Mouse (Mus musculus): ENCODE results near the gene Iqsec1.

The Iqsec1 gene

DNA sequence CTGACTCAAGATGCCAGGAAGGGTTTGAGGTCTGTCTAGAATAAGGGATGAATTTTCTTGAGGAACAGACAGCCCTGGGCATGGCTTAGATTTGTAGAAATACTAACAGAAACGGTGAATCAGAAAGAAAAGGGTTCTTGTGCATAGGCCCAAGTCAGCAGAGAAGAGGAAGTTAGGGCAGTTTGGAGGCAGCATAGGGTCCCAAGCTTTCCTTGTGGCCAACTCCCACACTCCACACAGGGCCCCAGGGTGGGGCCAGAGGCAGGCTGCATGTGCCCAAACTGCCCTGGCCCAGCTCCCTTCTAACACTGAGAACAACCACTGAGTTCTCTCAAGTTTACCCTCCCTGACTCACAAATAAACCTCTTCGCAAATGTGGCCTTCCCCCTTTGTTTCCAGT, 187.7 kb downstream of the Iqsec1 start:
- no peak for TF ChIP-seq GATA4 (IDR thresholded peaks at IDR 0.05; ENCODE audit: insufficient replicate concordance, low read length)

- TF ChIP-seq GATA4 (IDR thresholded peaks at IDR 0.05; ENCODE audit: insufficient replicate concordance, low read length): no peak
These were observed 189.4 kb downstream of the Iqsec1 start for GRCm38 (mm10) chr6:90799116-90799515.

DNA sequence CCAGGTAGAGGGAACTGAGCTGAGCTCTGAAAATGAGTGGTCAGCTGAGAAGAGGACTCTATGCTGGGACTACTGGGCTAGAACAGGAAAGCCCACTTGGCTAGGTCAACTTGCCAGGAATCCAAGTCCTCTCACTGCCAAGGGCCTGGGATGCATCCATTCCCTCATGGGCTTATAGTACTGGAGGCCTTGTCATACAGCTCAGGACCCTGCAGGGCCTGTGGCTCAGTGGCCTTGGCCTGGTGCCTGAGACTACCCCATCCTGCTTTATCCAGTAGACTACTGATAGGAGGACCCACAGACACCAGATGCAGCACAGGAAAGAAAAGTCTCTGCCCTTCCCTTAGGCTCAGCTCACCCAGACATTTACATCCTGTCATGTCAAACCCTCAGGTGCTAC, 190.3 kb downstream of the Iqsec1 start:
- no peak for TF ChIP-seq GATA4 (IDR thresholded peaks at IDR 0.05; ENCODE audit: insufficient replicate concordance, low read length)

DNA sequence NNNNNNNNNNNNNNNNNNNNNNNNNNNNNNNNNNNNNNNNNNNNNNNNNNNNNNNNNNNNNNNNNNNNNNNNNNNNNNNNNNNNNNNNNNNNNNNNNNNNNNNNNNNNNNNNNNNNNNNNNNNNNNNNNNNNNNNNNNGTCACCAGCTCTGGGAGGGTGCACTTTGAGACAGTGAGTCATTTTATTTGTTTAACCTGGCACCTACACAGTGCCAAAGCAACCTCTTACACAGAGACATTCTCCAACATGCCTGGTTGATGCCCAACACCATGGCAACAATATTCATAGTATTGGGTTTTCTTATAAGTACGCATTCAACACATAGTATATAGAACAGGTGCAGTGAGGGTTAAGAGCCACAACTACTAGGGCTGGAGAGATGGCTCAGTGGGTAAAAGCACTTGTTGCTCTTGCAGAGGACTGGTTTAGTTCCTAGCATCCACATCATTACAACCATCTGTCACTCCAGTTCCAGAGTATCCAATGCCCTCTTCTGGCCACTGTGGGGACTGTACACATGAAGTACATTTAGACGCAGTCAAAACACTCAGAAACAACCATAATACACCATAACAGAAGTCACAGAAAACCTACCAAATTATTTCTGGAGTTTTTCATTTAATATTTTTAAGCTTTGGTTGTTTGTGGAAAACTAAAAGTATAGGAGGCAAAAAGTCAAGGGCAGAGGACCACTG, 191.4 kb downstream of the Iqsec1 start:
- TF ChIP-seq GATA4 (IDR thresholded peaks at IDR 0.05; ENCODE audit: insufficient replicate concordance, low read length): no peak

GRCm38 (mm10) chr6:90790901-90791300, 197.6 kb downstream of the Iqsec1 start:
- TF ChIP-seq GATA4 (IDR thresholded peaks at IDR 0.05; ENCODE audit: insufficient replicate concordance, low read length): no peak

- no peak for TF ChIP-seq GATA4 (IDR thresholded peaks at IDR 0.05; ENCODE audit: insufficient replicate concordance, low read length)
These were observed 199.0 kb downstream of the Iqsec1 start for GRCm38 (mm10) chr6:90789520-90789919.

- TF ChIP-seq GATA4 (IDR thresholded peaks at IDR 0.05; ENCODE audit: insufficient replicate concordance, low read length): no peak
These were observed 200.9 kb downstream of the Iqsec1 start for GRCm38 (mm10) chr6:90787587-90787986.

GRCm38 (mm10) chr6:90787036-90787435, 201.4 kb downstream of the Iqsec1 start:
- TF ChIP-seq GATA4 (IDR thresholded peaks at IDR 0.05; ENCODE audit: insufficient replicate concordance, low read length): no peak

DNA sequence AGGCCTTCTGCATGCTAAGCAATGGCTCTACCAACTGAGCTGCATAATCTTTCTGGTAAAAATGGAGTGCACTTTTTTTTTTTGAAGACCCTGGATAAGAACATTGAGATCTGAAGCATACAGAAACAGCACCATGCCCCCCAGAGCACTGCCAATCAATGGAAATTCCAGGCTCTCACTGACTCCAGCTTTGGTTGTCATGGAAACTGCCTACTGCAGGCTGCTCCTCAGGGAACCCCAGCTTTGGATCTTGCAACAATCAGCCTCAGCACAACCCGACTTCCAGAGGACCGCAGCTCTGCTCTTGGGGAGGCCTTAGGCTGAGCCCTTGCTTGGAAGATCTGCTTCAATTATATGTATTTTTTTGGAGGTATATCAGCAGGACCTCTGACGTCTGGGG, 201.9 kb downstream of the Iqsec1 start:
- no peak for TF ChIP-seq GATA4 (IDR thresholded peaks at IDR 0.05; ENCODE audit: insufficient replicate concordance, low read length)

DNA sequence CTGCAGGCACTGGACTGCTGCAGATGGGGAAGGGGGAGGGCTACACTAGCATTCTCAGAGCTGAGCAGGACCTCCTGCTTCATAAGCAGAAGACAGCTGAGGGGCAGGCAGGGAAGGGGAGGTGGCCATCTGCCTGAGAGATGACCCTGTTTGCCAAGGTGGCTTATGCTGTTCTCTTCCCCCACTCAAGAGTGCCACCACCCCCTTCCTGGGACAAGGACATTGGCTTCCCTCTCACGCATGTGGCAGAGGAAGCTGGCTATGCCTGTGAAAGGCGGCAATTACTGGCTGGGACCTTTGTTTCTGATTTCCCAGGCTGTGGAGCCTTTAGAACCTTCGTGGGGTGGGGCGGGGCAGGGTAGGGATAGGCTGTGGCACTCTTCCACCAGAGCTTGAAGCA, 204.5 kb downstream of the Iqsec1 start:
- no peak for TF ChIP-seq GATA4 (IDR thresholded peaks at IDR 0.05; ENCODE audit: insufficient replicate concordance, low read length)

GRCm38 (mm10) chr6:90783176-90783575, 205.3 kb downstream of the Iqsec1 start:
- TF ChIP-seq GATA4 (IDR thresholded peaks at IDR 0.05; ENCODE audit: insufficient replicate concordance, low read length): no peak

GRCm38 (mm10) chr6:90781921-90782770, 206.3 kb downstream of the Iqsec1 start:
- no peak for TF ChIP-seq GATA4 (IDR thresholded peaks at IDR 0.05; ENCODE audit: insufficient replicate concordance, low read length)

GRCm38 (mm10) chr6:90780532-90780931, 208.0 kb downstream of the Iqsec1 start:
- no peak for TF ChIP-seq GATA4 (IDR thresholded peaks at IDR 0.05; ENCODE audit: insufficient replicate concordance, low read length)

DNA sequence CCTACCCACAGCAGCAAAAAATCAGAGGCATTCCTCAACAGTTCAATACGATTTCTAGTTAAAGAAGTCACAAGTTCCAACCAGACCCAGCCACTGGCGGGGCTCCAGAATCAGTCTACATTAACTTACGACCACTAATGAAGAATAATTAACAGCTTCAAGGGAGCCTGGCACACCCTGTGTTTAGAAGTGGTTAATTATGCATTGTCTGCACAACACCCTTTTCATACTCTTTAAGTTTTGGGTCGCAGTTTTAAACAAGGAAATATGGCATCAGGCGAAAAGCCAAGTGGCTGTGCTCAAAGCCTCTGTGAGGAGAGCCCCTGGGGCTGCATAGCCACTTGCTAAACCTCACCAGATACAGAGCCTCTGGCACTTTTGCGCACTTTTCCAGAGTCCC, 209.6 kb downstream of the Iqsec1 start:
- no peak for TF ChIP-seq GATA4 (IDR thresholded peaks at IDR 0.05; ENCODE audit: insufficient replicate concordance, low read length)

- no peak for TF ChIP-seq GATA4 (IDR thresholded peaks at IDR 0.05; ENCODE audit: insufficient replicate concordance, low read length)
These were observed 211.2 kb downstream of the Iqsec1 start for GRCm38 (mm10) chr6:90777302-90777701.

DNA sequence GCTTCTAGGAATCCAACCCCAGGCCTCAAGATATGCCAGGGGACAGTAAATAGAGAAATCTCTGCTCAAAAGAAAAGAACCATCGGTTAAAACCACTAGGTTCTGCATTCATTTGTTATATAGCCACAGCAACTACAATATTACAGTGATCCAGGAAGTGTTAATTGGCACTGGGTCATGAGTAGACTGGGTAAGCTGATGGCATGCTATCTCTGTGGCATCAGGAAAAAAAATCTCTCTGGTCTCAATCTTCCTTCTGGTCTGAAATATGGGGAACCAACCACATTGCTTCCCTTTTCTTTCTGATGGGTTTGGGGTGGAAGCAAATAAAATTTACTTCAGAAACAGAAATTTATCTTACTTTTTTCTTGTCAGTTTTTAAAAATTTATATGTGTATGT, 212.9 kb downstream of the Iqsec1 start:
- no peak for TF ChIP-seq GATA4 (IDR thresholded peaks at IDR 0.05; ENCODE audit: insufficient replicate concordance, low read length)
